Mouse (Mus musculus) forebrain, postnatal 0 days (tissue): ENCODE measurements around the gene Lpcat2. TPM values are rescaled to one million over a fixed set of nuclear protein-coding genes. Genes with fewer than 3 reads are reported as not detected.

Experiments
- ATAC-seq: fragments of 200-750 bp; cut with Nextera tagmentation; 2 replicates; pipeline ENCODE4 v1.8.0; 2017; ENCODE audit warnings: mild to moderate bottlenecking, moderate library complexity
- DNase-seq: peaks from one replicate; pipeline ENCODE4 v3.0.0-alpha.2; 2015
- H3K27ac ChIP-seq: fragments of 300-500 bp; sonication (generic); 2 replicates; pipeline ENCODE4 v1.5.1; 2014; ENCODE audit warnings: low read depth, mild to moderate bottlenecking, antibody characterized with exemption, low read length, moderate library complexity, mixed read lengths
- H3K27me3 ChIP-seq: fragments of 300-500 bp; sonication (generic); 2 replicates; pipeline ENCODE4 v1.6.1; 2014; ENCODE audit warnings: mild to moderate bottlenecking, low read length, mixed read lengths; ENCODE audit not compliant: insufficient read depth
- H3K36me3 ChIP-seq: fragments of 300-500 bp; sonication (generic); 2 replicates; pipeline ENCODE4 v1.6.1; 2014; ENCODE audit warnings: mild to moderate bottlenecking, moderate library complexity; ENCODE audit not compliant: insufficient read depth
- H3K4me1 ChIP-seq: fragments of 300-500 bp; sonication (generic); 2 replicates; pipeline ENCODE4 v1.6.1; 2014; ENCODE audit warnings: antibody characterized with exemption; ENCODE audit not compliant: insufficient read depth
- H3K4me2 ChIP-seq: fragments of 300-500 bp; sonication (generic); 2 replicates; pipeline ENCODE4 v1.6.1; 2014; ENCODE audit warnings: low read depth, mild to moderate bottlenecking, moderate library complexity
- H3K4me3 ChIP-seq: fragments of 300-500 bp; sonication (generic); 2 replicates; pipeline ENCODE4 v1.5.1; 2014; ENCODE audit warnings: low read depth, low read length, mixed read lengths
- H3K9ac ChIP-seq: fragments of 300-500 bp; sonication (generic); 2 replicates; pipeline ENCODE4 v1.6.1; 2014; ENCODE audit warnings: mild to moderate bottlenecking
- H3K9me3 ChIP-seq: fragments of 300-500 bp; sonication (generic); 2 replicates; pipeline ENCODE4 v1.6.1; 2016; ENCODE audit warnings: low read length
- CTCF ChIP-seq: sonication (generic); IDR thresholded peaks from 2 replicates; pipeline ENCODE4 v1.5.1; 2016; ENCODE audit warnings: antibody characterized with exemption, control low read depth, low read depth
- WGBS: fragments of 180-500 bp; shearing (Covaris S2); extraction: QIAGEN DNeasy Blood & Tissue Kit; methylation state at CpG from one replicate; pipeline ENCODE4 v1.1.7; 2014; 5-methylcytosine and 5-hydroxymethylcytosine counted together
- polyA plus RNA-seq: library from polyadenylated mRNA; unstranded; fragments of >200 nt; fragmentation: Nextera tagmentation; extraction: Ambion mirVana; gene quantifications from 2 replicates; pipeline ENCODE4 v1.2.1, GENCODE M21; 2015
- total RNA-seq: library from RNA; depleted of rRNA; stranded (reverse); fragments of >200 nt; gene quantifications from 2 replicates; pipeline ENCODE4 v1.2.3, GENCODE M21; 2014; rRNA removed

Gene Lpcat2
- total RNA-seq (7.2 and 10.3 TPM in 2 replicates), polyA plus RNA-seq (7.3 and 9.8 TPM in 2 replicates)

DNA sequence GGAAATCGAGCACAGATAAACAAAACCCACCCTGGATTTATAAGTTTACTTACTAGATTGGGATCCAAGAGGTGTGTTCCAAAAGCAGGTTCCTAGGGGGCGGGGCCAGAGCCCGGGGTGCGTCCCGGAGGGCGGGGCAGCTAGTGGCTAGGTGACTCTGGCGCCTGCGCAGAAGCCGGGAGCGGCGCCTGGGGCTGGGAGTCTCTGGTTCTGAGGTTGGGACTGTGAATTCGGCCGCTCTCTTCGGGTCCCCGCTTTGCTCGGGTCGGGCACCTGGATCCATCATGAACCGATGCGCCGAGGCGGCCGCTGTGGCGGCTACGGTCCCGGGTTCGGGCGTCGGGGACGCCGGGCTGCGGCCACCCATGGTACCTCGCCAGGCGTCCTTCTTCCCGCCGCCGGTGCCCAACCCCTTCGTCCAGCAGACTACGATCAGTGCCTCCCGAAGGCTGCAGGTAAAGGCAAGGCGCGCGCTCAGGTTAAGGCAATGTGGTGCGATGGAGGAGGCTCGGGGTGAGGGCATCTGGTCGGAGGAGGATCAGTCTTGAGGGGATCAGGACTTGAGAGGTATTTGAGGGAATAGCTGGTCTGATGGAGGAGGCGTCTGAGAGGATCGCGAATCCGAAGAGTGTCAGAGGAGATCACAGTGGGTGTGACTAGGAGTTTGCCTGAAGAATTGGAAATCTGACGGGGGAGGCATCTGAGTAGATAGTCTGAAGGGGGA, at the start of gene Lpcat2:
Gene Lpcat2, plus strand, starts transcription at position 169 of the 724 bp plus-strand sequence.
- Histone ChIP-seq H3K36me3 (no peaks in the 10 kb centered on the region), H3K9me3 (no peaks in the 10 kb centered on the region), H3K27me3 (no peaks in the 10 kb centered on the region), H3K27ac (peak within 1 kb of the TSS; percentile 21; the same call in 1 of the 2 replicates), H3K4me2 (peak within 1 kb of the TSS; percentile 73), H3K4me1 (peaks cover 3% of the 10 kb centered on the region; the same call in 1 of the 2 replicates), H3K9ac (peak within 1 kb of the TSS; percentile 66), H3K4me3 (peak within 1 kb of the TSS; percentile 67)
- WGBS = 1% methylated on average over 50 of the region's 50 CpGs
- DNase-seq (peak; percentile 82), ATAC-seq (peak; percentile 75)
- no peak for TF ChIP-seq CTCF

DNA sequence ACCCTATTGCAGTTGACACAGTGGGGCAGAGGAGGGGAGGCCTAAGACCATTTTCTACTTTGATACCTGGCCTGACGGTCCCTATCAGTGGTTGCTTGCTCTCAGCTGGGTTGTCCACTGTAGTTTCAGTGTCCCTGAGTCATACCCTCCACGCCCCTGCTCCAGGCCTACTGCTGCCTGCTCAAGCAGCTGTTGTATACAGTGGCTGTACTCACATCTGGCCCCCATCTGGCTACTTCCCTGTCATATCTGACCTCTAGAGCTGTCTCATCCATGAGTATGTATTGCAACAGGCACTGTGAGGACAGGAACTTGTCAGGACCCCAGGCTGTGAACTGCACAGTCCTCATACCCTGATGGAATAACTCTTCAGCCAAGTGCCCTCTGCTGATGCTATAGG, 42.4 kb upstream of the Lpcat2 start:
- H3K4me1 ChIP-seq = no peaks in the 10 kb centered on the region
- no peak overlapping the region for H3K27ac ChIP-seq
- no peak overlapping the region for H3K4me3 ChIP-seq
- 87% methylated on average over 2 of the region's 2 CpGs for WGBS
- TF ChIP-seq CTCF = no peak
- H3K36me3 ChIP-seq = no peaks in the 10 kb centered on the region
- H3K9ac ChIP-seq = no peak overlapping the region
- DNase-seq = no peak
- H3K4me2 ChIP-seq = no peak overlapping the region
- ATAC-seq = no peak
- H3K9me3 ChIP-seq = no peaks in the 10 kb centered on the region
- H3K27me3 ChIP-seq = no peaks in the 10 kb centered on the region

DNA sequence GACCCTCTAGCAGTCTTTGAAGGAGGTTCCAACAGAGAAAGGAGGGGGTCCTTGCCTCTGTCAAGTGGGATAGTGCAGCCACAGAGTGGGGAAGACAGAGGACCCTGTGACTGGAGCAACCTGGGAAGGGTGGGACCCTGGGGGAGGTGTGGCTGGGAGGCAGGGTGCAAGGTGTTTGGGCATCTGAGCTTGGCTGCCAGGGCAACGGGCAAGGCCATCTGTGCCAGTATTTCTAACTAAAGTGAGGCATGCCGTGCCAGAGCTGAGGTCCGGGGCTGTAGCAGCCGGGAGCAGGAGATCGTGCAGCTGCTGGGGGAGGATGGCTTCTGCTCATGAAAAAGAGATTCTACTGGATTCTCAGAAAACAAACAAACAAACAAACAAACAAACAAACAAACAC, 39.5 kb upstream of the Lpcat2 start:
- Histone ChIP-seq H3K4me3 (no peak overlapping the region), H3K4me1 (no peaks in the 10 kb centered on the region), H3K9me3 (no peaks in the 10 kb centered on the region), H3K27me3 (no peaks in the 10 kb centered on the region), H3K4me2 (no peak overlapping the region), H3K9ac (no peak overlapping the region), H3K27ac (no peak overlapping the region), H3K36me3 (no peaks in the 10 kb centered on the region)
- no peak for TF ChIP-seq CTCF
- ATAC-seq (no peak), DNase-seq (no peak)
- WGBS = 61% methylated on average over 5 of the region's 5 CpGs

- 22% methylated on average over 6 of the region's 6 CpGs for WGBS
- H3K27ac ChIP-seq = no peak overlapping the region
- H3K4me2 ChIP-seq = no peak overlapping the region
- no peak overlapping the region for H3K4me3 ChIP-seq
- no peak overlapping the region for H3K9ac ChIP-seq
- ATAC-seq = peak; percentile 94
- H3K4me1 ChIP-seq = no peaks in the 10 kb centered on the region
- H3K36me3 ChIP-seq = no peaks in the 10 kb centered on the region
- no peaks in the 10 kb centered on the region for H3K9me3 ChIP-seq
- no peaks in the 10 kb centered on the region for H3K27me3 ChIP-seq
- DNase-seq = peak; percentile 92
- peak; percentile 99 for TF ChIP-seq CTCF
Observed at GRCm38 (mm10) chr8:92817928-92818818, 37.0 kb upstream of the Lpcat2 start.

DNA sequence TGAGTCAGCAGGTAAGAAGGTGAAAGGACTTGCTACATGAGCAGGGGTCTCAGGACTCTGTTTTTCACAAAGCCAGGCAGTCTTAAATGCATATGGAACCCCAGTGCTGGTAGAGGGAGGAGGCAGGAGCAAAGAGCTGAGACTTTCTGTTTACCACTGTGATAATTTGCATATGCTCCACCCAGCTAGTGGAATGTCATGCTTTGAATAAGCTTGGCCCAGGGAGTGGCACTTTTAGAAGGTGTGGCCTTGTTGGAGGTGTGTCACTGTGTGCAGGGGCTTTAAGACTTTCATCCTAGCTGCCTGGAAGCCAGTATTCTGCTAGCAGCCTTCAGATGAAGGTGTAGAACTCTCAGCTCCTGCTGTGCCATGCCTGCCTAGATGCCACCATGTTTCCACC, 34.0 kb upstream of the Lpcat2 start:
- Histone ChIP-seq H3K27ac (no peak overlapping the region), H3K27me3 (no peaks in the 10 kb centered on the region), H3K36me3 (no peaks in the 10 kb centered on the region), H3K9me3 (no peaks in the 10 kb centered on the region), H3K9ac (no peak overlapping the region), H3K4me1 (no peaks in the 10 kb centered on the region), H3K4me2 (no peak overlapping the region), H3K4me3 (no peak overlapping the region)
- TF ChIP-seq CTCF = no peak
- no peak for ATAC-seq
- DNase-seq = no peak

DNA sequence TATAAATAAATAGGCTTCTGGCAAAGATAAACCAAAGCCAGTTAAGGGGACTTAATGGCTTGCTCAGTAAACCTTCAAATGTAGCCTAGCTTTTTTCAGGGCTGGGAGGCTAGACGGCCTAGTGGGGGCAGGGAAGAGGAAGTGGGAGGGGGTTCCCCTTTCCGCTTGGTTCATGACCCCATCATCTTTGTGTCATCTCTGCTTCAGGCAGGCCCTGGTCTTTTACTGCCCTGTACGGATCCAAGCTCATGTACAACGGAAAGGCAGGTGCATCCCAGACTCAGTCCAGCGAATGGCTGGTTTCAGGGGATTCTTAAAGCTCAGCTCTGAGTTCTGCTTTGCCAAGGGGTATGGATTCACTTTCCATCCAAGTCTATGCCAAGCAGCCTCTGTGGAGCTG, 32.8 kb upstream of the Lpcat2 start:
- 85% methylated on average over 5 of the region's 5 CpGs for WGBS
- no peaks in the 10 kb centered on the region for H3K9me3 ChIP-seq
- TF ChIP-seq CTCF = no peak
- H3K4me2 ChIP-seq = no peak overlapping the region
- no peaks in the 10 kb centered on the region for H3K4me1 ChIP-seq
- no peaks in the 10 kb centered on the region; the same call in 1 of the 2 replicates for H3K27me3 ChIP-seq
- DNase-seq (no peak), ATAC-seq (no peak)
- no peak overlapping the region for H3K9ac ChIP-seq
- no peaks in the 10 kb centered on the region for H3K36me3 ChIP-seq
- H3K4me3 ChIP-seq = no peak overlapping the region
- H3K27ac ChIP-seq = no peak overlapping the region

DNA sequence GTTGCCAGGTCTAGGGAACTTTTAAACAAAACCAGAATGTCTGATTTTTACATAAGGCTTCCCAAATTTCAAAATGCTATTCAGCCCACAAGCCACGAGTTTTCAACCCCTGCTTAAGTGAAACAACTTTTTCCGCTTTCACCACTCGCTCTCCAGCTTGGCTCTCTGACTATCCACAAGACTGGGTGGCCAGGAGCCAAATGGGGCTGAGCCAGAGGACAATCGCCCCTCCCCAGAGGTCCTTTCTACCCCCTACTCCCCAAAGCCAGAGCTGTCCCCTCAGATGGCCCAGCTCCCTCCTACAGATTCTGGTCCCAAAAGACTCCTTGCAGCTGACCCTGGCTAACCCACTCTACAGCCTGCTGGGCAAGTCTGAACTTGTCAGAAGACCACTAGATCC, 29.1 kb upstream of the Lpcat2 start:
- WGBS = 54% methylated on average over 4 of the region's 4 CpGs
- H3K27me3 ChIP-seq = peaks cover 7% of the 10 kb centered on the region; the same call in 1 of the 2 replicates
- ATAC-seq = no peak

More for the DNA sequence above, 29.1 kb upstream of the Lpcat2 start:
- Histone ChIP-seq H3K9ac (no peak overlapping the region), H3K27ac (no peak overlapping the region), H3K4me3 (no peak overlapping the region), H3K4me2 (no peak overlapping the region), H3K9me3 (no peaks in the 10 kb centered on the region), H3K4me1 (peaks cover 4% of the 10 kb centered on the region; the same call in 1 of the 2 replicates), H3K36me3 (no peaks in the 10 kb centered on the region)
- no peak for DNase-seq
- no peak for TF ChIP-seq CTCF
